Mouse (Mus musculus) testis, postnatal 14 days (tissue): Measurements from ENCODE around the gene BC051665.
A peak's percentile ranks its signal among the peaks of the same experiment; 100 is the strongest.

Source experiments
- DNase-seq: peaks from one replicate; pipeline ENCODE4 v3.0.0; 2021; ENCODE audit warnings: low spot score

BC051665 gene

GRCm38 (mm10) chr13:60786264-60786663, at the start of gene BC051665:
TSS of gene BC051665 (minus strand) at chr13:60786364.
- no peak for DNase-seq

GRCm38 (mm10) chr13:60826052-60826451, 39.9 kb upstream of the BC051665 start:
- DNase-seq = no peak

GRCm38 (mm10) chr13:60820486-60821175, 34.5 kb upstream of the BC051665 start:
- no peak for DNase-seq

GRCm38 (mm10) chr13:60819469-60819868, 33.3 kb upstream of the BC051665 start:
- no peak for DNase-seq

GRCm38 (mm10) chr13:60813722-60814121, 27.6 kb upstream of the BC051665 start:
- no peak for DNase-seq

GRCm38 (mm10) chr13:60812768-60813167, 26.6 kb upstream of the BC051665 start:
- no peak for DNase-seq

GRCm38 (mm10) chr13:60809690-60810089, 23.5 kb upstream of the BC051665 start:
- DNase-seq = no peak

GRCm38 (mm10) chr13:60802749-60803148, 16.6 kb upstream of the BC051665 start, which contains the start of gene Ctsll3:
TSS of gene Ctsll3 (minus strand) at chr13:60802849.
- no peak for DNase-seq

- no peak for DNase-seq
These were observed 3.3 kb upstream of the BC051665 start for GRCm38 (mm10) chr13:60789466-60789865.

- no peak for DNase-seq
These were observed 2.9 kb downstream of the BC051665 start for GRCm38 (mm10) chr13:60783301-60783700.

GRCm38 (mm10) chr13:60780534-60780933, 5.6 kb downstream of the BC051665 start:
- no peak for DNase-seq

- DNase-seq = no peak
These were observed 25.0 kb downstream of the BC051665 start for GRCm38 (mm10) chr13:60761161-60761560.

- DNase-seq = no peak
These were observed 25.8 kb downstream of the BC051665 start for GRCm38 (mm10) chr13:60760392-60760791.

- DNase-seq = no peak
These were observed 27.0 kb downstream of the BC051665 start for GRCm38 (mm10) chr13:60759136-60759535.

- no peak for DNase-seq
These were observed 28.9 kb downstream of the BC051665 start for GRCm38 (mm10) chr13:60757292-60757691.

GRCm38 (mm10) chr13:60755251-60755650, 30.9 kb downstream of the BC051665 start:
- DNase-seq = no peak

- DNase-seq = no peak
These were observed 32.9 kb downstream of the BC051665 start for GRCm38 (mm10) chr13:60753216-60753615.

- DNase-seq = no peak
These were observed 35.2 kb downstream of the BC051665 start for GRCm38 (mm10) chr13:60750930-60751329.

- no peak for DNase-seq
These were observed 37.6 kb downstream of the BC051665 start for GRCm38 (mm10) chr13:60748556-60748955.

- DNase-seq = no peak
These were observed 39.0 kb downstream of the BC051665 start for GRCm38 (mm10) chr13:60747201-60747600.

GRCm38 (mm10) chr13:60746271-60746670, 39.9 kb downstream of the BC051665 start:
- DNase-seq = no peak

- no peak for DNase-seq
These were observed 40.8 kb downstream of the BC051665 start for GRCm38 (mm10) chr13:60745358-60745757.

GRCm38 (mm10) chr13:60744736-60745135, 41.4 kb downstream of the BC051665 start:
- no peak for DNase-seq

GRCm38 (mm10) chr13:60744078-60744460, 42.1 kb downstream of the BC051665 start:
- DNase-seq = peak; percentile 45
